Mouse (Mus musculus): Measurements from ENCODE around the gene Il18.
"Not testable (repeated sequence)": the region's sequence is repeated elsewhere in the genome, so short reads cannot be mapped to it uniquely, and the experiment has no call there.

Il18 gene

GRCm38 (mm10) chr9:50603189-50603997 is 48.8 kb downstream of the Il18 start, which contains the start of the genes Sdhd and Timm8b:
Sdhd (minus strand) TSS chr9:50603812.
Timm8b (plus strand) TSS chr9:50603910.
- peak; percentile 92 for DNase-seq (ENCODE audit: low read depth, low spot score)

GRCm38 (mm10) chr9:50603998-50604324 is 49.3 kb downstream of the Il18 start:
- DNase-seq (ENCODE audit: low read depth, low spot score), result no peak

- no peak for DNase-seq (ENCODE audit: low read depth, low spot score)
These were observed 49.7 kb downstream of the Il18 start for GRCm38 (mm10) chr9:50604338-50604737.

GRCm38 (mm10) chr9:50612115-50612514 is 57.5 kb downstream of the Il18 start:
- DNase-seq (ENCODE audit: low read depth, low spot score), result no peak

- DNase-seq (ENCODE audit: low read depth, low spot score), result no peak
These were observed 61.5 kb downstream of the Il18 start for GRCm38 (mm10) chr9:50616161-50616560.

- DNase-seq (ENCODE audit: low read depth, low spot score), result peak; percentile 79
These were observed 62.4 kb downstream of the Il18 start, which contains the start of the genes Pih1d2 and Nkapd1 for GRCm38 (mm10) chr9:50616766-50617603. Pih1d2 (plus strand) TSS chr9:50617321. Nkapd1 (minus strand) TSS chr9:50617464.

GRCm38 (mm10) chr9:50617794-50618330 is 63.2 kb downstream of the Il18 start:
- DNase-seq (ENCODE audit: low read depth, low spot score), result no peak

- not testable (repeated sequence) for DNase-seq (ENCODE audit: low read depth, low spot score)
These were observed 76.3 kb downstream of the Il18 start for GRCm38 (mm10) chr9:50630903-50631302.
